8 mouse cellular contexts compared by ENCODE assay signal in genomic region chr15:27642895-27643294, GRCm38 (mm10). TPM values are rescaled to one million over a fixed set of nuclear protein-coding genes. Genes with fewer than 3 reads are reported as not detected.
DNase-seq lines count a peak whose midpoint lies in the region; ATAC-seq and TF ChIP-seq lines count a peak whose summit lies in the region.
"Had no signal": no experiment of that assay in that cellular context is flagged by ENCODE, and none has a peak within 500 bp of the region (broad histone marks: within the 10 kb centered on the region; RNA-seq: fewer than 3 reads in every experiment).

No protein-coding gene starts in this region.

- no peak overlapping the region for H3K9ac ChIP-seq in hindbrain, postnatal 0 days (replicated peaks; ENCODE audit: low read length)
- no peak overlapping the region for H3K9ac ChIP-seq in hindbrain, embryonic 13.5 days
- no peak overlapping the region for H3K9ac ChIP-seq in ES-Bruce4 (ENCODE audit: low read depth, poor library complexity, severe bottlenecking)
- H3K9ac ChIP-seq: liver, embryonic 15.5 days had no signal

- no peaks in the 10 kb centered on the region for H3K36me3 ChIP-seq in hindbrain, postnatal 0 days (ENCODE audit: insufficient read depth, low read length)
- H3K36me3 ChIP-seq in hindbrain, embryonic 13.5 days, result no peaks in the 10 kb centered on the region
- no peaks in the 10 kb centered on the region for H3K36me3 ChIP-seq in ES-Bruce4 (ENCODE audit: control insufficient read depth, insufficient read depth, low read length, poor library complexity, severe bottlenecking)
- H3K36me3 ChIP-seq: liver, embryonic 15.5 days had no signal

- no peak overlapping the region for H3K27ac ChIP-seq in hindbrain, postnatal 0 days
- no peak overlapping the region for H3K27ac ChIP-seq in hindbrain, embryonic 13.5 days
- H3K27ac ChIP-seq in ES-Bruce4 (ENCODE audit: insufficient read depth, low read length), result no peak overlapping the region
- H3K27ac ChIP-seq: liver, embryonic 15.5 days had no signal

- peak; percentile 66 for TF ChIP-seq CTCF in hindbrain, postnatal 0 days (IDR thresholded peaks at IDR 0.05; ENCODE audit: low read depth)
- peak; percentile 40 for TF ChIP-seq CTCF in ES-Bruce4 (IDR thresholded peaks at IDR 0.05; ENCODE audit: low read depth, low read length)

- no peak for TF ChIP-seq EP300 in ES-Bruce4 (IDR thresholded peaks at IDR 0.05; ENCODE audit: insufficient read depth, low read depth, low read length)

- 89% methylated on average over 3 of the region's 3 CpGs for WGBS in hindbrain, postnatal 0 days
- 85% methylated on average over 3 of the region's 3 CpGs for WGBS in hindbrain, embryonic 13.5 days

- TF ChIP-seq POLR2A in ES-Bruce4 (IDR thresholded peaks at IDR 0.05; ENCODE audit: insufficient read depth, low read length), result no peak

- no peaks in the 10 kb centered on the region for H3K27me3 ChIP-seq in hindbrain, postnatal 0 days (ENCODE audit: insufficient read depth, low read length)
- no peaks in the 10 kb centered on the region for H3K27me3 ChIP-seq in hindbrain, embryonic 13.5 days
- H3K27me3 ChIP-seq in ES-Bruce4 (ENCODE audit: control insufficient read depth, insufficient read depth, low read length, poor library complexity, severe bottlenecking), result no peaks in the 10 kb centered on the region
- H3K27me3 ChIP-seq: liver, embryonic 15.5 days had no signal

- no peak overlapping the region for H3K4me3 ChIP-seq in hindbrain, postnatal 0 days (ENCODE audit: low read length)
- no peak overlapping the region for H3K4me3 ChIP-seq in hindbrain, embryonic 13.5 days
- H3K4me3 ChIP-seq in ES-Bruce4 (ENCODE audit: low read depth, low read length), result no peak overlapping the region
- H3K4me3 ChIP-seq: liver, embryonic 15.5 days had no signal

- DNase-seq in hindbrain, postnatal 0 days (ENCODE audit: low spot score), result no peak
- DNase-seq in A20 (ENCODE audit: low read depth, low spot score) (peak; percentile 52), MN1 (ENCODE audit: low spot score) (no peak)
- DNase-seq in embryo, embryonic 10.5 days (ENCODE audit: low spot score), result peak; percentile 45
- peak; percentile 32 to 41 for DNase-seq in lung, adult 18-20 months

- no peak overlapping the region for H3K4me2 ChIP-seq in hindbrain, postnatal 0 days (ENCODE audit: low read depth, low read length)
- no peak overlapping the region for H3K4me2 ChIP-seq in hindbrain, embryonic 13.5 days
- H3K4me2 ChIP-seq: liver, embryonic 15.5 days had no signal

- H3K9me3 ChIP-seq in hindbrain, postnatal 0 days (ENCODE audit: low read length), result no peaks in the 10 kb centered on the region
- no peaks in the 10 kb centered on the region for H3K9me3 ChIP-seq in hindbrain, embryonic 13.5 days
- H3K9me3 ChIP-seq in ES-Bruce4 (replicated peaks; ENCODE audit: control insufficient read depth, insufficient read depth, low read length, poor library complexity, severe bottlenecking), result no peaks in the 10 kb centered on the region
- H3K9me3 ChIP-seq: liver, embryonic 15.5 days had no signal

- H3K4me1 ChIP-seq in hindbrain, postnatal 0 days (ENCODE audit: insufficient read depth, low read length), result no peaks in the 10 kb centered on the region
- H3K4me1 ChIP-seq in hindbrain, embryonic 13.5 days (replicated peaks), result no peaks in the 10 kb centered on the region
- H3K4me1 ChIP-seq in ES-Bruce4 (ENCODE audit: control insufficient read depth, insufficient read depth, low read length), result no peaks in the 10 kb centered on the region
- H3K4me1 ChIP-seq: liver, embryonic 15.5 days had no signal

- no peak for ATAC-seq in hindbrain, postnatal 0 days
- no peak for ATAC-seq in hindbrain, embryonic 13.5 days (ENCODE audit: low FRiP score)

RNA-seq across cellular contexts. Expression of gene Otulin, which starts 12.4 kb away (rescaled TPM):
- 15.9 and 16.5 TPM in 2 replicates for total RNA-seq in hindbrain, postnatal 0 days (2014; rRNA removed)
- 25.4 and 26.3 TPM in 2 replicates for polyA plus RNA-seq in hindbrain, postnatal 0 days (2015; fragmentation: Nextera tagmentation; extraction: Ambion mirVana)
- 23.1 and 24.1 TPM in 2 replicates for polyA plus RNA-seq in hindbrain, embryonic 13.5 days (2015; fragmentation: Nextera tagmentation; extraction: Ambion mirVana)
- 17.1 and 17.3 TPM in 2 replicates for polyA plus RNA-seq in ES-Bruce4 (2011; ENCODE audit: insufficient read depth, insufficient read length, low read depth, missing spikeins)

RNA-seq across cellular contexts. Expression of gene Otulinl, which starts 38.5 kb away (rescaled TPM):
- total RNA-seq in hindbrain, postnatal 0 days (2014; rRNA removed), result 5.5 and 11.0 TPM in 2 replicates
- polyA plus RNA-seq in hindbrain, postnatal 0 days (2015; fragmentation: Nextera tagmentation; extraction: Ambion mirVana), result 13.1 and 18.4 TPM in 2 replicates
- polyA plus RNA-seq in hindbrain, embryonic 13.5 days (2015; fragmentation: Nextera tagmentation; extraction: Ambion mirVana), result 10.3 and 14.3 TPM in 2 replicates
- polyA plus RNA-seq in ES-Bruce4 (2011; ENCODE audit: insufficient read depth, insufficient read length, low read depth, missing spikeins), result 0.84 and 0.87 TPM in 2 replicates

Comparison
In these comparisons a context has a peak if more than half of its experiments do, and no peak if none do; other contexts are left out.
1. DNase-seq: peak in A20 (single experiment), embryo, embryonic 10.5 days (single experiment) and lung, adult 18-20 months (2 of 2); none in hindbrain, postnatal 0 days (single experiment) and MN1 (single experiment).